Mouse (Mus musculus) cerebellum, postnatal 14 days (tissue): ENCODE data around the gene Tmx2.

Experiments
- DNase-seq, 2 experiments: peaks; one replicate each; pipeline ENCODE4 v3.0.0; 2021; ENCODE audit warnings: mixed read lengths in 2 of 2

Tmx2 gene

DNA sequence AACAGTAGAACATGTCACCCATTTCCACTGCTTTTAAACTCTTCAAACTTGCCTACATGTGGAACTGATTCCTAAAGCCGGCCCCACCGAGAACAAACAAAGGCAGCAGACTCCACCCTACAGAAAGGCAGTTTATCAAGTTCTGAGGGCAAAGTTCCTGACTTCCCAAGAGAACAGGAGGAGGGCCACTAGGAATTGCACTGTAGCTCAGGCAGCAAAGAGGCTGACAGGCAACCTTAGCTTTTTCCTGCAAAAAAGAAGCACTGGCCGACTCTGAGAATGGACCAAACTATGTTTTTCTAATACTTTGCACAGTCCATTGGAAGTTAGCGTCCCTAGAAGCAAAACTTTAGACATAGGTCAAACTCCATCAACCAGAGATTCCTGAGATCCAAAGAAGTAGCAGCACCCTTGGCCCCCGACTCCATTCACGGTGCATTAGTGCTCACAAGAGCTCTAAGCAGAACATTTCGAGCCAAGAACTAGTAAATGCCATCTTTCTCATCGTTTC, 42.7 kb downstream of the Tmx2 start:
- DNase-seq, result no peak

GRCm38 (mm10) chr2:84635611-84636010, 43.3 kb downstream of the Tmx2 start:
- DNase-seq, result peak; percentile 57 to 58

DNA sequence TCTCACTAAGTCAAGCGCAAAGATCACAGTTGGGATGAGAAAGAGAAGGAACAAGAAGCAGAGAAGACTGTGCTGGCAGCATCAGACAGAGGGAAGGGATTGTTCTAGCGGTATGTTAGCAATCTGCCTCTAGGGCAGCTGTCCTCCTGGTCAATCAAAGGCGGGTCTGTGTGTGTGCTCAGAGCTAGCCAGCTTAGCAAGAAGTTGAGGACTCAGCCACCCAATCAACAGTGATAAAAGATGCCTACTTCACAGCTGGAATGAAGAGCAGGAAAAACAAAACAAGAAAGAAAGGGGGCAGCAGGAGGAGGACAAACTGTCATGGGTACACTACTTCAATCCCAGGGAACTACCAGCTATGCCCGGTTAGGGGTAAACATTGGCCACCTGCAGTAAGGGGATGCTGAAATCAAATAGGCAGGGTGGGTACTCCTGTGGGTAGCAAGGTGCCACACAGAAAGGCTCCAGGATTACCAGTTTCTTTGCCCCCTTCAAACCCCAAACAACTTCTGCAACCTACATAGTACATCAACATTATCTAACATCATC, 43.9 kb downstream of the Tmx2 start:
- DNase-seq, result no peak

- no peak for DNase-seq
Observed at GRCm38 (mm10) chr2:84634006-84634405, 44.9 kb downstream of the Tmx2 start.

- DNase-seq, result no peak
Observed at GRCm38 (mm10) chr2:84632999-84633398, 45.9 kb downstream of the Tmx2 start.

DNA sequence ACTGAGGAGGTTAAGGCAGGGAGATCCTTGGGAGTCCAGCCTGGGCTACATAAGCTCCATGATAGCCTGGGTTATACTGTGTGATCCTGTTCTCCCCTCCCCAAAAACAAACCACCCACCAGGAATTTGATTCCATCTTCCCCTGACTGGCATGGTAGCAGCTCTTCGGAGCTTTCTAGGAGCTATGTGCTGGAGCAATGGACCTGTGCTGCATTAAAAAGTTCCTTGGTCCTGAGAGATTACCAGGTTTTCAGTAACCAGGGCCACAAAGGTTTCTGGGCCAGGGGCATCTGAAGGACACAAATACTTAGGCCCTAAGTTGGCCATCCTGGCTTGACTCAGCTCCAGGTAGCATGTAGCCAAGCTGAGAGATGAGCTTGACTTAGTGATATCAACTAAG, 46.9 kb downstream of the Tmx2 start:
- DNase-seq, result no peak

GRCm38 (mm10) chr2:84627036-84627435, 51.9 kb downstream of the Tmx2 start:
- no peak for DNase-seq

GRCm38 (mm10) chr2:84626366-84626975, 52.5 kb downstream of the Tmx2 start:
- DNase-seq, result no peak

DNA sequence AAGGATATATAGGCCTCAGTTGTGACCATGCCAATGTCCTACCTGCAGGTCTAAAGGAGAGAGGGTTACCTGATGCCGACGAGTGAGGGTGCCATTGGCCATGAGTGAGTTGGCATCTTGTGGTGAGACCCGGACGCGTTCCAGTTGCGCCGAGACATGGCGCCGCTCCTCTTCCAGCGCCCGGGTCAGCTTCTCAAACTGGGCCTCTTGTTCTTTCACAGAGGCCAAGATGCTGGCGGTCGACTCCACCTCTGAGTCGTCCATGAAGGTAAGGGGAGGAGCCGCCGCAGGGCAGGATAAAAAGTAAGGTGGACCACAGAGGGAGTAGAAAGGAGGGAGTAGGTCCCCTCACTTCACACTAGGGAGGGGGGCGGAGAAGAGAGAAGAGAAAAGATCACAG, 54.7 kb downstream of the Tmx2 start:
- DNase-seq, result no peak

GRCm38 (mm10) chr2:84623428-84624119, 55.4 kb downstream of the Tmx2 start:
- no peak for DNase-seq

GRCm38 (mm10) chr2:84622668-84623067, 56.3 kb downstream of the Tmx2 start:
- no peak for DNase-seq
